Mouse (Mus musculus) forebrain, embryonic 15.5 days (tissue): Measurements from ENCODE around the gene Nav1. TPM values are rescaled to one million over a fixed set of nuclear protein-coding genes. Genes with fewer than 3 reads are reported as not detected.

ENCODE experiments used
- ATAC-seq: fragments of 200-750 bp; cut with Nextera tagmentation; replicated peaks from 2 replicates; pipeline ENCODE4 v1.8.0; 2017; ENCODE audit warnings: mild to moderate bottlenecking, moderate TSS enrichment, moderate library complexity
- H3K27ac ChIP-seq: fragments of 300-500 bp; sonication (generic); replicated peaks from 2 replicates; pipeline ENCODE4 v1.5.1; 2015; ENCODE audit warnings: mild to moderate bottlenecking, inconsistent platforms
- H3K27me3 ChIP-seq: fragments of 300-500 bp; sonication (generic); 2 replicates; pipeline ENCODE4 v1.6.1; 2015; ENCODE audit warnings: inconsistent platforms
- H3K36me3 ChIP-seq: fragments of 300-500 bp; sonication (generic); 2 replicates; pipeline ENCODE4 v1.6.1; 2015; ENCODE audit warnings: mild to moderate bottlenecking, inconsistent platforms
- H3K4me1 ChIP-seq: fragments of 300-500 bp; sonication (generic); 2 replicates; pipeline ENCODE4 v1.6.1; 2015; ENCODE audit warnings: inconsistent platforms
- H3K4me2 ChIP-seq: fragments of 300-500 bp; sonication (generic); replicated peaks from 2 replicates; pipeline ENCODE4 v1.6.1; 2015; ENCODE audit warnings: mild to moderate bottlenecking, inconsistent platforms
- H3K4me3 ChIP-seq: fragments of 300-500 bp; sonication (generic); 2 replicates; pipeline ENCODE4 v1.5.1; 2015; ENCODE audit warnings: mild to moderate bottlenecking, inconsistent platforms
- H3K9ac ChIP-seq: fragments of 300-500 bp; sonication (generic); replicated peaks from 2 replicates; pipeline ENCODE4 v1.6.1; 2015; ENCODE audit warnings: mild to moderate bottlenecking, inconsistent platforms
- H3K9me3 ChIP-seq: fragments of 300-500 bp; sonication (generic); 2 replicates; pipeline ENCODE4 v1.6.1; 2016; ENCODE audit warnings: inconsistent platforms
- WGBS: fragments of 180-500 bp; shearing (Covaris S2); methylation state at CpG from one replicate; pipeline ENCODE4 v1.1.7; 2015; ENCODE audit warnings: mixed read lengths; 5-methylcytosine and 5-hydroxymethylcytosine counted together
- polyA plus RNA-seq: library from polyadenylated mRNA; unstranded; fragments of >200 nt; fragmentation: Nextera tagmentation; extraction: Ambion mirVana; gene quantifications from 2 replicates; pipeline ENCODE4 v1.2.1, GENCODE M21; 2015

The Nav1 gene
- polyA plus RNA-seq, 1 experiment from 2014 or later: 48.1 TPM

GRCm38 (mm10) chr1:135520550-135521168 lies 86.4 kb downstream of the Nav1 start:
- Histone ChIP-seq H3K9me3 (no peaks in the 10 kb centered on the region), H3K36me3 (no peaks in the 10 kb centered on the region), H3K9ac (no peak overlapping the region), H3K27ac (no peak overlapping the region), H3K4me3 (no peak overlapping the region), H3K27me3 (no peaks in the 10 kb centered on the region), H3K4me1 (peaks cover 60% of the 10 kb centered on the region), H3K4me2 (no peak overlapping the region)
- no peak for ATAC-seq
- WGBS: 83% methylated on average over 13 of the region's 13 CpGs

- no peaks in the 10 kb centered on the region for H3K9me3 ChIP-seq
- WGBS: 15% methylated on average over 5 of the region's 5 CpGs
- peaks cover 63% of the 10 kb centered on the region for H3K4me1 ChIP-seq
- H3K4me2 ChIP-seq: 0 out of 2 replicates have a peak overlapping the region, but pooled peaks have one; percentile 0
- H3K4me3 ChIP-seq: no peak overlapping the region
- no peak overlapping the region for H3K9ac ChIP-seq
- no peaks in the 10 kb centered on the region for H3K27me3 ChIP-seq
- no peaks in the 10 kb centered on the region for H3K36me3 ChIP-seq
- ATAC-seq: peak; percentile 82
- H3K27ac ChIP-seq: peak overlapping the region; percentile 70
These were observed 88.4 kb downstream of the Nav1 start for GRCm38 (mm10) chr1:135518661-135519060.

GRCm38 (mm10) chr1:135517469-135517868 lies 89.6 kb downstream of the Nav1 start:
- H3K9me3 ChIP-seq: no peaks in the 10 kb centered on the region
- H3K9ac ChIP-seq: no peak overlapping the region
- H3K27me3 ChIP-seq: no peaks in the 10 kb centered on the region
- peaks cover 70% of the 10 kb centered on the region for H3K4me1 ChIP-seq
- 86% methylated on average over 6 of the region's 6 CpGs for WGBS
- H3K36me3 ChIP-seq: no peaks in the 10 kb centered on the region
- no peak overlapping the region for H3K4me3 ChIP-seq
- no peak for ATAC-seq
- H3K4me2 ChIP-seq: no peak overlapping the region
- H3K27ac ChIP-seq: no peak overlapping the region

- H3K4me3 ChIP-seq: no peak overlapping the region
- ATAC-seq: no peak
- no peaks in the 10 kb centered on the region for H3K36me3 ChIP-seq
- H3K4me1 ChIP-seq: peaks cover 73% of the 10 kb centered on the region
- H3K27ac ChIP-seq: no peak overlapping the region
- H3K9ac ChIP-seq: no peak overlapping the region
- no peaks in the 10 kb centered on the region for H3K27me3 ChIP-seq
- H3K4me2 ChIP-seq: no peak overlapping the region
- no peaks in the 10 kb centered on the region for H3K9me3 ChIP-seq
- WGBS: 71% methylated on average over 10 of the region's 10 CpGs
These were observed 90.4 kb downstream of the Nav1 start for GRCm38 (mm10) chr1:135516511-135517305.

- H3K9ac ChIP-seq: no peak overlapping the region
- no peaks in the 10 kb centered on the region for H3K9me3 ChIP-seq
- H3K4me1 ChIP-seq: peaks cover 79% of the 10 kb centered on the region
- no peak overlapping the region for H3K4me3 ChIP-seq
- no peak overlapping the region for H3K4me2 ChIP-seq
- WGBS: 87% methylated on average over 12 of the region's 12 CpGs
- no peaks in the 10 kb centered on the region for H3K27me3 ChIP-seq
- no peak for ATAC-seq
- no peaks in the 10 kb centered on the region for H3K36me3 ChIP-seq
- no peak overlapping the region for H3K27ac ChIP-seq
These were observed 91.4 kb downstream of the Nav1 start for GRCm38 (mm10) chr1:135515633-135516238.

GRCm38 (mm10) chr1:135514913-135515632 lies 92.0 kb downstream of the Nav1 start:
- Histone ChIP-seq H3K4me1 (peaks cover 84% of the 10 kb centered on the region), H3K9ac (no peak overlapping the region)
- WGBS: 70% methylated on average over 9 of the region's 9 CpGs

GRCm38 (mm10) chr1:135514046-135514445 lies 93.0 kb downstream of the Nav1 start:
- Histone ChIP-seq H3K9ac (no peak overlapping the region), H3K4me2 (no peak overlapping the region), H3K9me3 (no peaks in the 10 kb centered on the region), H3K27me3 (no peaks in the 10 kb centered on the region), H3K4me3 (no peak overlapping the region), H3K4me1 (peaks cover 85% of the 10 kb centered on the region), H3K27ac (no peak overlapping the region), H3K36me3 (no peaks in the 10 kb centered on the region)
- WGBS: 72% methylated on average over 4 of the region's 4 CpGs
- ATAC-seq: no peak

More at GRCm38 (mm10) chr1:135514913-135515632, 92.0 kb downstream of the Nav1 start:
- H3K4me2 ChIP-seq: no peak overlapping the region
- H3K4me3 ChIP-seq: no peak overlapping the region
- H3K27me3 ChIP-seq: no peaks in the 10 kb centered on the region
- H3K9me3 ChIP-seq: no peaks in the 10 kb centered on the region
- no peaks in the 10 kb centered on the region for H3K36me3 ChIP-seq
- ATAC-seq: no peak
- H3K27ac ChIP-seq: no peak overlapping the region

- H3K9me3 ChIP-seq: no peaks in the 10 kb centered on the region
- H3K9ac ChIP-seq: no peak overlapping the region
- H3K4me1 ChIP-seq: peaks cover 83% of the 10 kb centered on the region
- H3K27ac ChIP-seq: peak overlapping the region; percentile 53
- H3K4me2 ChIP-seq: no peak overlapping the region
- no peaks in the 10 kb centered on the region for H3K36me3 ChIP-seq
- no peak overlapping the region for H3K4me3 ChIP-seq
- ATAC-seq: no peak
- 22% methylated on average over 5 of the region's 5 CpGs for WGBS
- no peaks in the 10 kb centered on the region for H3K27me3 ChIP-seq
These were observed 93.6 kb downstream of the Nav1 start for GRCm38 (mm10) chr1:135513464-135513863.

GRCm38 (mm10) chr1:135510346-135510977 lies 96.6 kb downstream of the Nav1 start:
- H3K36me3 ChIP-seq: no peaks in the 10 kb centered on the region
- no peaks in the 10 kb centered on the region for H3K27me3 ChIP-seq
- ATAC-seq: peak; percentile 75
- 2% methylated on average over 30 of the region's 30 CpGs for WGBS
- H3K4me1 ChIP-seq: peaks cover 66% of the 10 kb centered on the region
- peak overlapping the region; percentile 78 for H3K27ac ChIP-seq
- peak overlapping the region; percentile 76 for H3K9ac ChIP-seq
- H3K9me3 ChIP-seq: no peaks in the 10 kb centered on the region
- H3K4me3 ChIP-seq: peak overlapping the region; percentile 54
- H3K4me2 ChIP-seq: peak overlapping the region; percentile 90

- H3K36me3 ChIP-seq: no peaks in the 10 kb centered on the region
- no peaks in the 10 kb centered on the region for H3K27me3 ChIP-seq
- H3K9ac ChIP-seq: peak overlapping the region; percentile 76
- WGBS: 13% methylated on average over 16 of the region's 16 CpGs
- H3K9me3 ChIP-seq: no peaks in the 10 kb centered on the region
- ATAC-seq: no peak; the same call in 1 of the 2 replicates
- H3K27ac ChIP-seq: peak overlapping the region; percentile 78; the same call in 1 of the 2 replicates
- H3K4me2 ChIP-seq: peak overlapping the region; percentile 90
- H3K4me3 ChIP-seq: peak overlapping the region; percentile 54
- peaks cover 57% of the 10 kb centered on the region for H3K4me1 ChIP-seq
These were observed 97.7 kb downstream of the Nav1 start for GRCm38 (mm10) chr1:135509145-135510084.

- no peak overlapping the region for H3K9ac ChIP-seq
- WGBS: 18% methylated on average over 3 of the region's 3 CpGs
- no peak for ATAC-seq
- H3K4me3 ChIP-seq: no peak overlapping the region
- H3K4me1 ChIP-seq: peaks cover 46% of the 10 kb centered on the region
- no peaks in the 10 kb centered on the region for H3K9me3 ChIP-seq
- H3K4me2 ChIP-seq: no peak overlapping the region
- no peaks in the 10 kb centered on the region for H3K27me3 ChIP-seq
- H3K36me3 ChIP-seq: no peaks in the 10 kb centered on the region
- no peak overlapping the region for H3K27ac ChIP-seq
These were observed 98.8 kb downstream of the Nav1 start for GRCm38 (mm10) chr1:135508349-135508634.
